Mouse (Mus musculus): ENCODE data around the gene Wasf1. TPM values are rescaled to one million over a fixed set of nuclear protein-coding genes. Genes with fewer than 3 reads are reported as not detected.

Gene Wasf1
- total and polyA plus RNA-seq, 3 experiments, result 1.6 to 14.4 TPM; not detected in 1

GRCm38 (mm10) chr10:40878246-40878645 lies 5.0 kb upstream of the Wasf1 start:
- H3K27me3 ChIP-seq (ENCODE audit: control insufficient read depth in 1 of 2, insufficient read depth in 2 of 2, low read length in 2 of 2), result no peaks in the 10 kb centered on the region
- no peak for TF ChIP-seq SMC3 (IDR thresholded peaks at IDR 0.05; ENCODE audit: low read depth, low read length)
- TF ChIP-seq MAZ (IDR thresholded peaks at IDR 0.05; ENCODE audit: low read depth, low read length), result no peak
- no peak for TF ChIP-seq TAL1 (IDR thresholded peaks at IDR 0.05; ENCODE audit: low read length)
- TF ChIP-seq ZNF384 (IDR thresholded peaks at IDR 0.05; ENCODE audit: low read depth, low read length), result no peak
- no peak for TF ChIP-seq CHD1 (IDR thresholded peaks at IDR 0.05; ENCODE audit: low read depth, low read length)
- TF ChIP-seq USF1 (IDR thresholded peaks at IDR 0.05; ENCODE audit: low read depth, low read length), result no peak
- TF ChIP-seq ZKSCAN1 (IDR thresholded peaks at IDR 0.05; ENCODE audit: low read depth, low read length), result no peak
- TF ChIP-seq KAT2A (conservative IDR thresholded peaks at IDR 0.05; ENCODE audit: low read depth, low read length), result no peak

GRCm38 (mm10) chr10:40879969-40880368 lies 3.3 kb upstream of the Wasf1 start:
- Histone ChIP-seq H3K4me1 (ENCODE audit: control insufficient read depth in 1 of 2, insufficient read depth in 2 of 2, low read length in 2 of 2) (peaks cover 0 to 4% of the 10 kb centered on the region in 2 experiments; a peak in 2 of 4 replicates), H3K79me2 (ENCODE audit: control insufficient read depth, insufficient read depth, low read length, poor library complexity) (peaks cover 42% of the 10 kb centered on the region), H3K9me3 (replicated peaks; ENCODE audit: insufficient read depth, low read length) (no peaks in the 10 kb centered on the region), H3K27me3 (ENCODE audit: control insufficient read depth in 1 of 2, insufficient read depth in 2 of 2, low read length in 2 of 2) (no peaks in the 10 kb centered on the region), H3K36me3 (ENCODE audit: control insufficient read depth in 1 of 2, insufficient read depth in 2 of 2, low read length in 2 of 2) (peaks cover 5 to 9% of the 10 kb centered on the region in 2 experiments; a peak in 3 of 4 replicates), H3K9ac (ENCODE audit: control insufficient read depth, low read depth, low read length, poor library complexity, severe bottlenecking) (no peak overlapping the region), H3K27ac (ENCODE audit: control insufficient read depth, low read depth, low read length) (no peak overlapping the region), H3K4me3 (ENCODE audit: control insufficient read depth in 1 of 2, insufficient read depth in 1 of 2, low read depth in 2 of 2, low read length in 2 of 2) (no peak overlapping the region)
- no peak for DNase-seq (ENCODE audit: low read depth, low spot score)
- TF ChIP-seq NRF1 (IDR thresholded peaks at IDR 0.05; ENCODE audit: insufficient read depth, low read depth, low read length, poor library complexity, severe bottlenecking) (no peak), EP300 (IDR thresholded peaks at IDR 0.05; ENCODE audit: low read depth in 1 of 2, low read length in 2 of 2) (no peak), RCOR1 (IDR thresholded peaks at IDR 0.05; ENCODE audit: low read depth, low read length) (no peak), TCF12 (IDR thresholded peaks at IDR 0.05; ENCODE audit: low read depth, low read length) (no peak), POLR2AphosphoS2 (IDR thresholded peaks at IDR 0.05; ENCODE audit: low read length) (no peak), ZMIZ1 (IDR thresholded peaks at IDR 0.05; ENCODE audit: low read depth, low read length) (no peak), CHD1 (IDR thresholded peaks at IDR 0.05; ENCODE audit: low read depth, low read length) (no peak), MEF2A (IDR thresholded peaks at IDR 0.05; ENCODE audit: extremely low read depth, insufficient replicate concordance, low read depth, low read length, poor library complexity, severe bottlenecking) (no peak), USF2 (IDR thresholded peaks at IDR 0.05; ENCODE audit: borderline replicate concordance in 1 of 2, insufficient read depth in 1 of 2, low read depth in 1 of 2, low read length in 2 of 2) (no peak), CHD2 (IDR thresholded peaks at IDR 0.05; ENCODE audit: low read length) (no peak), USF1 (IDR thresholded peaks at IDR 0.05; ENCODE audit: low read depth, low read length) (no peak), MAX (IDR thresholded peaks at IDR 0.05; ENCODE audit: low read length) (no peak), MAFK (IDR thresholded peaks at IDR 0.05; ENCODE audit: borderline replicate concordance, low read depth, low read length) (no peak), E2F4 (IDR thresholded peaks at IDR 0.05; ENCODE audit: borderline replicate concordance, low read depth, low read length) (no peak), GABPA (IDR thresholded peaks at IDR 0.05; ENCODE audit: low read depth, low read length) (no peak), ELF1 (IDR thresholded peaks at IDR 0.05; ENCODE audit: low read depth, low read length) (no peak)

More at GRCm38 (mm10) chr10:40878246-40878645, 5.0 kb upstream of the Wasf1 start:
- Histone ChIP-seq H3K27ac (ENCODE audit: control insufficient read depth, low read depth, low read length) (no peak overlapping the region), H3K4me1 (ENCODE audit: control insufficient read depth in 1 of 2, insufficient read depth in 2 of 2, low read length in 2 of 2) (peaks cover 0 to 4% of the 10 kb centered on the region in 2 experiments; a peak in 2 of 4 replicates), H3K9me3 (replicated peaks; ENCODE audit: insufficient read depth, low read length) (no peaks in the 10 kb centered on the region), H3K36me3 (ENCODE audit: control insufficient read depth in 1 of 2, insufficient read depth in 2 of 2, low read length in 2 of 2) (peaks cover 5 to 9% of the 10 kb centered on the region in 2 experiments; a peak in 3 of 4 replicates), H3K79me2 (ENCODE audit: control insufficient read depth, insufficient read depth, low read length, poor library complexity) (peaks cover 43% of the 10 kb centered on the region), H3K4me3 (ENCODE audit: control insufficient read depth in 1 of 2, insufficient read depth in 1 of 2, low read depth in 2 of 2, low read length in 2 of 2) (no peak overlapping the region), H3K9ac (ENCODE audit: control insufficient read depth, low read depth, low read length, poor library complexity, severe bottlenecking) (no peak overlapping the region)
- DNase-seq (ENCODE audit: low read depth, low spot score), result peak; percentile 7

Data from MEL (cell line).